Mouse (Mus musculus) lung, embryonic 15.5 days (tissue): ENCODE measurements around the gene Tesk1. TPM values are rescaled to one million over a fixed set of nuclear protein-coding genes. Genes with fewer than 3 reads are reported as not detected.

Experiments
- ATAC-seq: fragments of 200-750 bp; cut with Nextera tagmentation; 2 replicates; pipeline ENCODE4 v1.8.0; 2017; ENCODE audit warnings: moderate number of reproducible peaks, borderline replicate concordance; ENCODE audit not compliant: low FRiP score, low TSS enrichment; ENCODE audit errors: extremely low read depth
- H3K27ac ChIP-seq: fragments of 300-500 bp; sonication (generic); 2 replicates; pipeline ENCODE4 v1.5.1; 2015; ENCODE audit warnings: moderate library complexity, mild to moderate bottlenecking, inconsistent platforms
- H3K27me3 ChIP-seq: fragments of 300-500 bp; sonication (generic); 2 replicates; pipeline ENCODE4 v1.6.1; 2015; ENCODE audit warnings: inconsistent platforms
- H3K36me3 ChIP-seq: fragments of 300-500 bp; sonication (generic); 2 replicates; pipeline ENCODE4 v1.6.1; 2015; ENCODE audit warnings: inconsistent platforms
- H3K4me1 ChIP-seq: fragments of 300-500 bp; sonication (generic); 2 replicates; pipeline ENCODE4 v1.6.1; 2015; ENCODE audit warnings: inconsistent platforms
- H3K4me2 ChIP-seq: fragments of 300-500 bp; sonication (generic); 2 replicates; pipeline ENCODE4 v1.6.1; 2015; ENCODE audit warnings: inconsistent platforms, mild to moderate bottlenecking, moderate library complexity
- H3K4me3 ChIP-seq: fragments of 300-500 bp; sonication (generic); 2 replicates; pipeline ENCODE4 v1.5.1; 2015; ENCODE audit warnings: mild to moderate bottlenecking, inconsistent platforms
- H3K9ac ChIP-seq: fragments of 300-500 bp; sonication (generic); 2 replicates; pipeline ENCODE4 v1.6.1; 2015; ENCODE audit warnings: inconsistent platforms
- H3K9me3 ChIP-seq: fragments of 300-500 bp; sonication (generic); 2 replicates; pipeline ENCODE4 v1.6.1; 2016; ENCODE audit warnings: inconsistent platforms
- WGBS: fragments of 180-500 bp; shearing (Covaris S2); methylation state at CpG from one replicate; pipeline ENCODE4 v1.1.7; 2015; 5-methylcytosine and 5-hydroxymethylcytosine counted together
- polyA plus RNA-seq: library from polyadenylated mRNA; unstranded; fragments of >200 nt; fragmentation: Nextera tagmentation; extraction: Ambion mirVana; gene quantifications from 2 replicates; pipeline ENCODE4 v1.2.1, GENCODE M21; 2015

The Tesk1 gene
- 8.3 and 8.5 TPM in 2 replicates for polyA plus RNA-seq

GRCm38 (mm10) chr4:43441639-43442038, at the start of gene Tesk1:
Gene Tesk1, plus strand, starts transcription at chr4:43441939.
- H3K4me1 ChIP-seq, result peaks cover 13% of the 10 kb centered on the region
- peaks cover 17% of the 10 kb centered on the region for H3K36me3 ChIP-seq
- 22% methylated on average over 4 of the region's 4 CpGs for WGBS
- H3K4me3 ChIP-seq, result peak within 1 kb of the TSS; percentile 94
- peak within 1 kb of the TSS; percentile 96 for H3K27ac ChIP-seq
- no peak for ATAC-seq
- H3K4me2 ChIP-seq, result peak within 1 kb of the TSS; percentile 98
- no peaks in the 10 kb centered on the region for H3K27me3 ChIP-seq
- no peaks in the 10 kb centered on the region for H3K9me3 ChIP-seq
- peak within 1 kb of the TSS; percentile 91 for H3K9ac ChIP-seq

DNA sequence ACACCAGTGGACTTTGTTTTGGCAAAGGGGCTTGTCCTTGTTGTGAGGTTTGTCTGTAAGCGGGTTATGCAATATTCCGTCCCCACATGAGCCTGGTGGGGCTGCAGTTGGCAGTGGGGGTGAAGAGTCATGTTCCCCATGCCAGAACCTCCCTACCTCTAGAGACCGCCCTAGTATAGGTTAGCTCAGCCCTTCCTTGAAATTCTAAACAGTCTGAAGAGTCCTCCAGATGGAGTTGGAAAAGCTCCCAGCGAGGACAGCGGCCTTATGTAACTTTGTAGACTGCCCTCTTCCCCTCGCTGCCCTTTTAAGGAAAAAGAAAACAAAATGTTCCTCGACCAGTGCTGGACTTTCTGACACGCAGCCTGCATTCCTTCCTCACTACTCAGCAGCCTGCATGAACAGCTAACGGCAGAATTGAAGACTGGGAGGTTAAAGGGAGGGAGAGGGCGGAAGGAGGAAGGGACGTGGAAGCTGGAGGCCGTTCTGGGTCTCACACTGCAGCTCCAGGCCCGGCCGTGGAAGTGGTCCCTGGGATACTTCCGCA, 47.3 kb upstream of the Tesk1 start:
- Histone ChIP-seq H3K4me1 (peaks cover 56% of the 10 kb centered on the region), H3K9ac (peak overlapping the region; percentile 19; the same call in 1 of the 2 replicates), H3K27me3 (no peaks in the 10 kb centered on the region), H3K4me3 (no peak overlapping the region), H3K9me3 (no peaks in the 10 kb centered on the region), H3K4me2 (peak overlapping the region; percentile 38), H3K36me3 (no peaks in the 10 kb centered on the region), H3K27ac (peak overlapping the region; percentile 97)
- peak; percentile 86 for ATAC-seq
- WGBS, result 9% methylated on average over 15 of the region's 15 CpGs

DNA sequence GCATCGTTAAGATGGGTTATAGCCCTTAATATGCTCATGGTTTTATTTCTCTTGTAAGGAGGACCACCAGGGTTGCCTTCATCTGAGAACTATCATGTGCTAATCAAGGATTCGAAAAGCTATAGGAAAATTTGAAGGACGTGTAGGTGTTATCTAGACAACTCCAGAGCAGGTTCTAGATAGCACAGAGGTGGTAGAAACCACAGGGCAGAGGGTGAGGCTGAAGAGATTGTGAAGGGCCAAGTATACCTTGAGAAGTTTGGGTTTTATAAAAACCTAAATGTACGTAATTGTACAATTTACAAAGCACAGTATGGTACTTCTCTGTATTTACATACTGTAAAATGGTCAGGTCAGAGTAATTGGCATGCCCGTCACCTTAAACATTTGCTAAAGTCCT, 46.6 kb upstream of the Tesk1 start:
- 0 out of 2 replicates have a peak overlapping the region, but pooled peaks have one; percentile 14 for H3K9ac ChIP-seq
- peaks cover 56% of the 10 kb centered on the region for H3K4me1 ChIP-seq
- H3K27ac ChIP-seq, result peak overlapping the region; percentile 97
- H3K4me2 ChIP-seq, result no peak overlapping the region; the same call in 1 of the 2 replicates
- WGBS, result 74% methylated on average over 5 of the region's 5 CpGs
- H3K4me3 ChIP-seq, result no peak overlapping the region
- H3K36me3 ChIP-seq, result no peaks in the 10 kb centered on the region
- ATAC-seq, result no peak
- H3K9me3 ChIP-seq, result no peaks in the 10 kb centered on the region
- H3K27me3 ChIP-seq, result no peaks in the 10 kb centered on the region

- no peak overlapping the region for H3K4me3 ChIP-seq
- H3K9me3 ChIP-seq, result no peaks in the 10 kb centered on the region
- H3K36me3 ChIP-seq, result no peaks in the 10 kb centered on the region
- no peak overlapping the region for H3K9ac ChIP-seq
- H3K27ac ChIP-seq, result peak overlapping the region; percentile 97
- no peak overlapping the region for H3K4me2 ChIP-seq
- no peak for ATAC-seq
- 77% methylated on average over 9 of the region's 9 CpGs for WGBS
- peaks cover 56% of the 10 kb centered on the region for H3K4me1 ChIP-seq
- no peaks in the 10 kb centered on the region for H3K27me3 ChIP-seq
Measured at GRCm38 (mm10) chr4:43395836-43396235, 45.9 kb upstream of the Tesk1 start.

- WGBS, result 82% methylated on average over 5 of the region's 5 CpGs
- H3K4me1 ChIP-seq, result peaks cover 58% of the 10 kb centered on the region
- H3K36me3 ChIP-seq, result no peaks in the 10 kb centered on the region
- ATAC-seq, result no peak
- H3K27ac ChIP-seq, result no peak overlapping the region
- no peaks in the 10 kb centered on the region for H3K27me3 ChIP-seq
- H3K9ac ChIP-seq, result no peak overlapping the region
- no peaks in the 10 kb centered on the region for H3K9me3 ChIP-seq
- no peak overlapping the region for H3K4me2 ChIP-seq
- H3K4me3 ChIP-seq, result no peak overlapping the region
Measured at GRCm38 (mm10) chr4:43396381-43396780, 45.4 kb upstream of the Tesk1 start.

GRCm38 (mm10) chr4:43398014-43398413, 43.7 kb upstream of the Tesk1 start:
- Histone ChIP-seq H3K4me2 (no peak overlapping the region), H3K4me3 (no peak overlapping the region), H3K4me1 (peaks cover 60% of the 10 kb centered on the region), H3K36me3 (no peaks in the 10 kb centered on the region), H3K27me3 (no peaks in the 10 kb centered on the region), H3K9ac (no peak overlapping the region), H3K27ac (peak overlapping the region; percentile 81), H3K9me3 (no peaks in the 10 kb centered on the region)
- ATAC-seq, result no peak
- 61% methylated on average over 4 of the region's 4 CpGs for WGBS

- Histone ChIP-seq H3K36me3 (no peaks in the 10 kb centered on the region), H3K4me1 (peaks cover 56% of the 10 kb centered on the region), H3K4me2 (peak overlapping the region; percentile 47), H3K9me3 (no peaks in the 10 kb centered on the region), H3K4me3 (0 out of 2 replicates have a peak overlapping the region, but pooled peaks have one; percentile 5), H3K9ac (no peak overlapping the region), H3K27ac (peak overlapping the region; percentile 81), H3K27me3 (no peaks in the 10 kb centered on the region)
- peak; percentile 47; the same call in 1 of the 2 replicates for ATAC-seq
- WGBS, result 18% methylated on average over 17 of the region's 17 CpGs
Measured at GRCm38 (mm10) chr4:43398829-43399331, 42.9 kb upstream of the Tesk1 start.

DNA sequence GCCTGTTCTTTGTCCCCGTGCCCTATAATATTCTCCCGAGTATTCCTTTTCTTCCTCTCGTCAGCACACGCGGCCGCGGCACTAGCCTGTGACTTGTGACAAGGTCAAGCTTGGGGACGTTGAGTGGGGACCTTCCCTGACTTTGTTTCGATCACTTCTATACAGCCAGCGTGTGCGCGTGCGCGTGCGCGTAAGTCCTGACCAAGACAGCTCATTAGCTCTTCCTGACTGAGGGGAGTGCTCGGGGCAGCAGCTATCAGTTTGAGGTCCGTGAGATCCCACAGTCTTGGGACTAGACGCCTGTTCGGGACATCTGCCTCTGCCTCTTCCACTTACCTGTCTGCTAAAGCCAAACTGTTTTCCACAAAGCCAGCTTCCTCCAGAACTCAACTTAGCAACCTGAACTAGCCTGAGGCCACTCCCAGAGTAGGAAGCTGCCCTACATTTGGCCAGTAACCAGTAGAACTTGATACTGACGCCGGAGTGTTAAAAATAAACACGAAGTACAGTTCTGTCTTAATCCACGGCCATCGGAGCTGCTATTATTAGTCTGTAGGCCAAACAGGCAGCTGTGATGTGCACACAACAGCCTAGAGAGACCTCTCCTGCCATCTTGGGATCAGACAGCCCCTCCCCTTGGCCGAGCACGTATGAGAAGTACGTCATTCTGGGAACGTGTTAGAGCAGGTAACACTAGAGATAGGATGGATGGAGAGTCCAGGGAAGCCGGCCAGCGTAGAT, 42.2 kb upstream of the Tesk1 start:
- Histone ChIP-seq H3K36me3 (no peaks in the 10 kb centered on the region), H3K4me3 (0 out of 2 replicates have a peak overlapping the region, but pooled peaks have one; percentile 5), H3K4me1 (peaks cover 50% of the 10 kb centered on the region), H3K27ac (peak overlapping the region; percentile 81), H3K9ac (no peak overlapping the region), H3K27me3 (no peaks in the 10 kb centered on the region), H3K4me2 (peak overlapping the region; percentile 47), H3K9me3 (no peaks in the 10 kb centered on the region)
- ATAC-seq, result peak; percentile 21; the same call in 1 of the 2 replicates
- 52% methylated on average over 31 of the region's 31 CpGs for WGBS

- Histone ChIP-seq H3K9ac (no peak overlapping the region; the same call in 1 of the 2 replicates), H3K27ac (peak overlapping the region; percentile 81)
Measured at GRCm38 (mm10) chr4:43400976-43401375, 40.8 kb upstream of the Tesk1 start.

DNA sequence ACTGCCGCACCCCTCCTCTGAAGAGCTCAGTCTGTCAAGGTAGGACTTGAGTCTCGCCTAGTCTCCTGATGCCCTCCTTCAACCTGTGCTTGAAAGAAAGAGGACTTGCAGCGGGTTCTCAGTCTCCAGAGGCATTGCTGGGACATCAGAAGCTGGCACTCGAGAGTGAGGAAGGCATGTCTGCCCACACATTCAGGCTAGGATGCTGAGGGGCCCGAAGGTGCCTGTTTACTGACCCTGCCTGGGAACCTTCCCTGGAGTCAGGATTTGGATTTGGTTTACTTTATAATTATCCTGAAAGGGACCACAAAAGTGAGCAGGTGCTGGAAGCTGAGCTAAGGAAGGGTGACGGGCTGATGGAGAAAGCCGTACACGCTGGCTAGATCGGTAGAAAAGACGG, 40.3 kb upstream of the Tesk1 start:
- 74% methylated on average over 10 of the region's 10 CpGs for WGBS
- Histone ChIP-seq H3K9me3 (no peaks in the 10 kb centered on the region), H3K27me3 (no peaks in the 10 kb centered on the region), H3K4me3 (no peak overlapping the region), H3K4me1 (peaks cover 55% of the 10 kb centered on the region), H3K36me3 (no peaks in the 10 kb centered on the region), H3K4me2 (peak overlapping the region; percentile 8; the same call in 1 of the 2 replicates), H3K9ac (no peak overlapping the region), H3K27ac (peak overlapping the region; percentile 81)
- no peak for ATAC-seq

More at GRCm38 (mm10) chr4:43400976-43401375, 40.8 kb upstream of the Tesk1 start:
- H3K4me2 ChIP-seq, result peak overlapping the region; percentile 8; the same call in 1 of the 2 replicates
- H3K4me1 ChIP-seq, result peaks cover 53% of the 10 kb centered on the region
- 22% methylated on average over 10 of the region's 10 CpGs for WGBS
- no peak overlapping the region for H3K4me3 ChIP-seq
- H3K9me3 ChIP-seq, result no peaks in the 10 kb centered on the region
- H3K36me3 ChIP-seq, result no peaks in the 10 kb centered on the region
- H3K27me3 ChIP-seq, result no peaks in the 10 kb centered on the region
- no peak for ATAC-seq

DNA sequence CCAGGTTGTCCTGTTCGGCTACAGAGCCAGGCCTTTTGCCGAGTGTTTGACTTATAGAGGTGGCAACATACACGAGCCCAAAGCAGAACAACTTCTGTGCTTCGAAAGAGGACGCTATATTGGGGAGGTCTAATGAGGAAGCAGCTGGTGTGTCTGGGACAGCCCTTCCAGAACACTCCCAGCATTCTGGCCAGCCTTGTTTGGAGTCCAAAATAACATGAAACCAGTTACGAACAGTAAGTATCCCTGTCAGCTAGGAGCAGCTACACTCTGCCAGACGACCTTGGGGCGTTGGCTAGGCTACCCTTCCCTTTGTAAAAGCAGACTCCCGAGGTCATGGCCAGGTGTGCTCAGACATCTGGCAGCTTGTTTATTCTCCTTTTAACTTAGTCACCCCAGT, 39.5 kb upstream of the Tesk1 start:
- Histone ChIP-seq H3K4me2 (no peak overlapping the region), H3K4me1 (peaks cover 55% of the 10 kb centered on the region), H3K9me3 (no peaks in the 10 kb centered on the region), H3K4me3 (no peak overlapping the region), H3K36me3 (no peaks in the 10 kb centered on the region), H3K27me3 (no peaks in the 10 kb centered on the region), H3K27ac (no peak overlapping the region), H3K9ac (no peak overlapping the region)
- 54% methylated on average over 9 of the region's 9 CpGs for WGBS
- no peak for ATAC-seq

- Histone ChIP-seq H3K9me3 (no peaks in the 10 kb centered on the region), H3K4me3 (no peak overlapping the region), H3K4me2 (no peak overlapping the region), H3K27ac (no peak overlapping the region), H3K36me3 (no peaks in the 10 kb centered on the region), H3K4me1 (peaks cover 42% of the 10 kb centered on the region), H3K27me3 (no peaks in the 10 kb centered on the region), H3K9ac (no peak overlapping the region)
- WGBS, result 85% methylated on average over 10 of the region's 10 CpGs
- ATAC-seq, result no peak
Measured at GRCm38 (mm10) chr4:43404697-43405096, 37.0 kb upstream of the Tesk1 start.
